Mouse (Mus musculus) stomach, postnatal 0 days (tissue): ENCODE results near the gene Farp2.

ENCODE experiments used
- CTCF ChIP-seq: IDR thresholded peaks from 2 replicates; pipeline ENCODE4 v1.5.1; 2016; ENCODE audit warnings: antibody characterized with exemption, low read depth, mild to moderate bottlenecking, moderate library complexity
- EP300 ChIP-seq: optimal IDR thresholded peaks from 2 replicates; pipeline ENCODE3; 2016; ENCODE audit warnings: antibody characterized with exemption

GRCm38 (mm10) chr1:93654275-93654674, 142.4 kb downstream of the Farp2 start:
- TF ChIP-seq CTCF (no peak), EP300 (no peak)
